Mouse (Mus musculus) MEL (cell line): ENCODE measurements around the gene Gm38655.

Experiments
- CTCF ChIP-seq, 3 experiments: IDR thresholded peaks in 2 of 3; conservative IDR thresholded peaks in 1 of 3; 2 replicates each; pipeline ENCODE4 v1.5.1; 2011 to 2012; ENCODE audit warnings: low read length in 3 of 3, low read depth in 2 of 3, mild to moderate bottlenecking in 2 of 3, improper control_type of control experiment in 1 of 3, inconsistent platforms in 1 of 3, mixed read lengths in 1 of 3, moderate library complexity in 1 of 3; ENCODE audit not compliant: control insufficient read depth in 1 of 3, insufficient read depth in 1 of 3, poor library complexity in 1 of 3, severe bottlenecking in 1 of 3
- GATA1 ChIP-seq: IDR thresholded peaks from 2 replicates; pipeline ENCODE4 v1.6.1; 2011; ENCODE audit warnings: low read depth, low read length, improper control_type of control experiment
- MAZ ChIP-seq: IDR thresholded peaks from 2 replicates; pipeline ENCODE4 v1.6.1; 2012; ENCODE audit warnings: low read depth, mild to moderate bottlenecking, inconsistent platforms, low read length, improper control_type of control experiment
- POLR2A ChIP-seq, 2 experiments: IDR thresholded peaks; 2 replicates each; pipeline ENCODE4 v1.6.1; 2011 to 2012; ENCODE audit warnings: low read length in 2 of 2, mild to moderate bottlenecking in 2 of 2, control low read depth in 1 of 2, improper control_type of control experiment in 1 of 2, low read depth in 1 of 2, moderate library complexity in 1 of 2; ENCODE audit not compliant: control insufficient read depth in 1 of 2, insufficient read depth in 1 of 2, poor library complexity in 1 of 2
- USF1 ChIP-seq: IDR thresholded peaks from 2 replicates; pipeline ENCODE4 v1.6.1; 2014; ENCODE audit warnings: low read depth, mild to moderate bottlenecking, inconsistent platforms, low read length, improper control_type of control experiment, moderate library complexity
- ZKSCAN1 ChIP-seq: IDR thresholded peaks from 2 replicates; pipeline ENCODE4 v1.6.1; 2012; ENCODE audit warnings: low read depth, mild to moderate bottlenecking, inconsistent platforms, low read length, improper control_type of control experiment, moderate library complexity

GRCm38 (mm10) chr17:25135622-25136021, 39.6 kb downstream of the Gm38655 start:
- TF ChIP-seq ZKSCAN1 (no peak), CTCF (IDR thresholded peaks at IDR 0.05 in 2 of 3, conservative IDR thresholded peaks at IDR 0.05 in 1 of 3; ENCODE audit: control insufficient read depth in 1 of 3, insufficient read depth in 1 of 3, low read depth in 2 of 3, low read length in 3 of 3, poor library complexity in 1 of 3, severe bottlenecking in 1 of 3) (no peak), POLR2A (IDR thresholded peaks at IDR 0.05; ENCODE audit: control insufficient read depth in 1 of 2, insufficient read depth in 1 of 2, low read depth in 1 of 2, low read length in 2 of 2, poor library complexity in 1 of 2) (no peak), MAZ (no peak), USF1 (no peak), GATA1 (no peak)
